Mouse (Mus musculus) T-cell, adult 2 months (primary cell): ENCODE measurements around the gene Olfr522.

Source experiments
- DNase-seq: peaks from one replicate; pipeline ENCODE4 v3.0.0; 2022; ENCODE audit warnings: low spot score

The Olfr522 gene

GRCm38 (mm10) chr7:140115583-140116328 is 48.8 kb downstream of the Olfr522 start, which contains the start of gene Paox:
Gene Paox, plus strand, starts transcription at chr7:140115799.
- DNase-seq = no peak

- no peak for DNase-seq
Observed at GRCm38 (mm10) chr7:140111943-140112342, 52.6 kb downstream of the Olfr522 start.
